Mouse (Mus musculus): ENCODE measurements around the gene Smim12.

The Smim12 gene

GRCm38 (mm10) chr4:127243552-127243951, at the start of gene Smim12:
TSS of gene Smim12 (plus strand) at chr4:127243784.
- DNase-seq, result peak; percentile 94 to 95

GRCm38 (mm10) chr4:127194477-127195269, 48.9 kb upstream of the Smim12 start:
- DNase-seq, result no peak

DNA sequence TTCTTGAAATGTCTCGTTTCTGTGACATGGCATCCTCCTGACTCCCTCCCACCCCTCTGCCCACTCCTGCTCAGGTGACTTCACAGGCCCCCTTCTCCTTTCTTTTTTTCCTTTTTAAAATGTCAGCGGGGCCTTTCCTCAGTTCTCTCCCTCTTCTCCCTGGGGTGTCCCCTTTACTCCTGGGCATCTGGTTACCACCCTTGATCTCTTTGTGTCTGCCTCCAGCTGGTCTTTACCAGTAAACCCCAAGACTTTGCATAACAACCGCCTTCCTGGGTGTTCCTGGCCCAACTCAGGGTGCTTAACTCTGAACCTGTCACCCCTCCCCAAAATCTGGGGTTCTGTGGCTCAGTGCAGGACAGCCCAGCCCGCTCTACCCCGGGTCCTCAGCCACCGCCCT, 45.0 kb upstream of the Smim12 start:
- DNase-seq, result no peak

GRCm38 (mm10) chr4:127199406-127199805, 44.2 kb upstream of the Smim12 start:
- no peak for DNase-seq

- no peak for DNase-seq
Measured at GRCm38 (mm10) chr4:127200164-127200722, 43.3 kb upstream of the Smim12 start.

- DNase-seq, result no peak
Measured at GRCm38 (mm10) chr4:127200769-127201617, 42.6 kb upstream of the Smim12 start.

- no peak for DNase-seq
Measured at GRCm38 (mm10) chr4:127203081-127203480, 40.5 kb upstream of the Smim12 start.

DNA sequence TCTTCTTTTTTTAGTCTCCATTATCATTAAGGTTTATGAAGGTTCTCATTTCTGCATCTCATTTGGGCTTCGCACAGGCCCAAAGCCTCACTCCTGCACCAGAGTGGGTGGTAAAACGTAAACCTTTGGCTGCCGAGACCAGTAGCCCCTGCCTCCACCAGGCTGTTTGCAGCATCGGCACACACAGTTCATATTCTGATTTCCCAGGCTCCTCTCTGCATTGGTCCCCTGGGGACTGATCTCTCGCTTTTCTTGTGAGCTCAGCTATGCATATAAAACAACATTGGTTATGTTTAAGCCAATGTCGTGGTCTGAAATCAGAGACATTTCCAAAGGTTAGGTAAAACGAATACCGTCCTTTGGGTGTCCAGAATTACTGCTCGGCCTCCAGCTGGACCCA, 32.3 kb upstream of the Smim12 start:
- no peak for DNase-seq

DNA sequence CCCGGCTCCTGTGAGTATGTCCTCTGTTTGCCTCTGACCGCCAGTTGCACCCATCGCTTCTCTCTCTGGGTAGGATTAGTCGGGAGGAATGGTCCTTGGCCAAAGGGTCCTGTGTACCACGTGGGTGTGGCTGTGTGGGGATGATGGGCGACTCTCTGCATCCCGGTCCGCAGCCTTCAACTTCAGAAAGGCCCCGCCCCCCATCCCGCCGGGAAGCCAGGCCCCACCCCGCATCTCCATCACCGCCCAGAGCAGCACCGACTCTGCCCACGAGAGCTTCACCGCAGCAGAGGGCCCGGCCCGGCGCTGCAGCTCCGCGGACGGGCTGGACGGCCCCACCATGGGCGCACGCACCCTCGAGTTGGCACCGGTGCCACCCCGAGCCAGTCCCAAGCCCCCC, 29.1 kb upstream of the Smim12 start:
- DNase-seq, result no peak

GRCm38 (mm10) chr4:127215103-127215502, 28.5 kb upstream of the Smim12 start:
- no peak for DNase-seq

- no peak for DNase-seq
Measured at GRCm38 (mm10) chr4:127215799-127216198, 27.8 kb upstream of the Smim12 start.

GRCm38 (mm10) chr4:127216251-127216651, 27.3 kb upstream of the Smim12 start:
- DNase-seq, result no peak

GRCm38 (mm10) chr4:127217048-127217447, 26.5 kb upstream of the Smim12 start:
- DNase-seq, result no peak

- DNase-seq, result no peak
Measured at GRCm38 (mm10) chr4:127223291-127223690, 20.3 kb upstream of the Smim12 start.

DNA sequence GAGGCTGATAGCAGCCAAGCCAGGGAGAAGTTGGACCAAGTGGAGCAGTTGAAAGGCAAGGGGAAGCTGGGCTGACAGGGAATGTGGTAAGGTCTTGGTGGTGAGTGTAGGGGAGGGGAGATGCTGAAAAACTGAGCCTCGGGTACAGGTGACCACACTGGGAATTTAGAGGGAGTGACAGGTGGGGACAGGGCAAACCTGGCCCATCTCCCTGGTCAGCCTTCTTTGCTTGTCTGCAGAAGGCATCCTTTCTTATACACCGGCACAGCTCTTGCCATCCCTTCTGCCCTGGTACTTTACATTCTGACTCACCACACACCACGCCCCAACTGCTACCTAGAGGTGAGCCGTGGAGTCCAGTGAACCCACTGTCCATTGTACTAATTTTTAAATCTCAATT, 19.8 kb upstream of the Smim12 start:
- no peak for DNase-seq

DNA sequence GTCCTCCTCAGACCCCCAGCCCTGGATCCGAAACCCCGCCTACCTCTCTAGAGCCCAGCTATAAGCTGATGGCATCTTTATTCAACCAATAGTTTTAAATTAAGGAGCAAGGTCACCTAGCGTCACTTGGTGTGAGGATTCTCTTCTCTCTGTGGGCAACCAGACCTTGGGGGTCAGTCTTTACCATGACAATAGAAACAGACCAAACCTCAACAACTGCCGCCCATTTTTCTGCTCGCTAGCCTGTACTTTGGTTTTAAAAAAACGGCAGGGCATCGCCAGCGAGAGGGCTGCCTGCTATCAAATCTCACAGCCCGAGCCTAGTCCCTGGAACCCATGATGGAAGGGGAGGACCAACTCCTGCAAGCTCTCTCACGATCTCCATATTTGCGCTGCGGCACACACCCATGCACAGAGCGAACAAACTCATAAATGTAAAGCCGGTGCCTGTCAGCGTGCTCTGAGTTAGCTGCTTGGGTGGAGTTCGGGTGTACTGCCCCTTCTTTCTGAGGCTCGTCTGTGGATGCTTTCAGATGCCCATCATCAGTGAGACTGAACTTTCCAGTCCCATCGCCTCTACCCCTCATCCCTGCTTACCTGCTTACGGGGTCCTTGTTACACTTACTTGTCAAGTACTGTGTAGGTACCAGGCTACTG, 19.0 kb upstream of the Smim12 start:
- DNase-seq, result no peak

- DNase-seq, result no peak
Measured at GRCm38 (mm10) chr4:127226067-127226466, 17.5 kb upstream of the Smim12 start.

DNA sequence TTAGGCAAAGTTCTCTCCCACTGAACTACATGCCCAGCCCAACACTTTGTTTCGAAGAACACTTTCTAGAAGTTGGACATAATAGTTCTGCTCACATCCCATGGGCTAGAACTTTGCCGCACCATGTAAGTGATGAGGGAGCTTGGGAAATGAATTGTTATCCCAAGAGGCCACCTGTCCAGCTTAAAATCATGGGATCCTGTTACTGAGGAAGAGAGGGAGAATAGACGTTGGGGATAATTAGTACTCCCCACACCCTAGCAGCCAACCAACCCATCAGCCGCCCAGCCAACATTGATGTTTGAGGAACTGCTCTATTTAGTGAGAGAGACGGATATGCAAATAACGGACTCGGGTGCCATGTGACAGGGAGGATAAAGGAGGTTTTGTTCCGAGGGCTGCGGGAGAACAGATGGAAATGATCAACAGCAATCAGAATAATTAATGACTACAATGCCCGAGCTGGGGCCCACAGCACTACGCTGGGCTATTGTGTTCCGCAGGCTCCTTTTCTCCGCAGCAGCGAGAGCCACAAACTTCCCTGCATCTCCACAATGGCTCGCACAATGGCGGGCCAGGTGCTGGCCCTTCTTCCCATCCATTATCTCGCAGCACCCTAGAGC, 16.4 kb upstream of the Smim12 start:
- DNase-seq, result no peak

GRCm38 (mm10) chr4:127232028-127232427, 11.6 kb upstream of the Smim12 start:
- DNase-seq, result no peak

GRCm38 (mm10) chr4:127232551-127232950, 11.0 kb upstream of the Smim12 start:
- no peak for DNase-seq

- DNase-seq, result no peak
Measured at GRCm38 (mm10) chr4:127233416-127234125, 10.0 kb upstream of the Smim12 start.

Measured in thymus, adult 18-20 months (tissue).